Mouse (Mus musculus): Measurements from ENCODE around the gene Chil3. TPM values are rescaled to one million over a fixed set of nuclear protein-coding genes. Genes with fewer than 3 reads are reported as not detected.

Gene Chil3
- polyA plus RNA-seq (2014; fragmentation: Illumina TruSeq; extraction: RNeasy Lipid Tissue Mini Kit (QIAGEN cat#74804); ENCODE audit: insufficient read depth, low read depth, low replicate concordance), result 1,011 TPM

GRCm38 (mm10) chr3:106167464-106167863 is at the start of gene Chil3:
Gene Chil3 (minus strand): TSS chr3:106167564.

GRCm38 (mm10) chr3:106112929-106113328 is 54.4 kb downstream of the Chil3 start, which contains the start of gene Chia1:
Gene Chia1 (plus strand): TSS chr3:106113229.

Other genes with a start within 250 kb of the Chil3 start
- gene I830077J02Rik, start 234.9 kb downstream of the Chil3 start, polyA plus RNA-seq (2014; fragmentation: Illumina TruSeq; extraction: RNeasy Lipid Tissue Mini Kit (QIAGEN cat#74804); ENCODE audit: insufficient read depth, low read depth, low replicate concordance), result 3.2 TPM
- gene Wdr77, start 208.2 kb downstream of the Chil3 start, polyA plus RNA-seq (2014; fragmentation: Illumina TruSeq; extraction: RNeasy Lipid Tissue Mini Kit (QIAGEN cat#74804); ENCODE audit: insufficient read depth, low read depth, low replicate concordance), result 17.1 TPM
- gene Atp5f1, start 207.5 kb downstream of the Chil3 start, polyA plus RNA-seq (2014; fragmentation: Illumina TruSeq; extraction: RNeasy Lipid Tissue Mini Kit (QIAGEN cat#74804); ENCODE audit: insufficient read depth, low read depth, low replicate concordance), result 230 TPM
- 0.94 TPM for gene Ovgp1, start 193.9 kb downstream of the Chil3 start, polyA plus RNA-seq (2014; fragmentation: Illumina TruSeq; extraction: RNeasy Lipid Tissue Mini Kit (QIAGEN cat#74804); ENCODE audit: insufficient read depth, low read depth, low replicate concordance)
- gene Pifo, start 152.9 kb downstream of the Chil3 start, polyA plus RNA-seq (2014; fragmentation: Illumina TruSeq; extraction: RNeasy Lipid Tissue Mini Kit (QIAGEN cat#74804); ENCODE audit: insufficient read depth, low read depth, low replicate concordance), result 31.6 TPM
- gene Chil5, start 134.8 kb downstream of the Chil3 start, polyA plus RNA-seq (2014; fragmentation: Illumina TruSeq; extraction: RNeasy Lipid Tissue Mini Kit (QIAGEN cat#74804); ENCODE audit: insufficient read depth, low read depth, low replicate concordance), result not detected
- 70.3 TPM for gene Chia1, start 54.3 kb downstream of the Chil3 start, polyA plus RNA-seq (2014; fragmentation: Illumina TruSeq; extraction: RNeasy Lipid Tissue Mini Kit (QIAGEN cat#74804); ENCODE audit: insufficient read depth, low read depth, low replicate concordance)
- gene Chil4, start 51.9 kb upstream of the Chil3 start, polyA plus RNA-seq (2014; fragmentation: Illumina TruSeq; extraction: RNeasy Lipid Tissue Mini Kit (QIAGEN cat#74804); ENCODE audit: insufficient read depth, low read depth, low replicate concordance), result not detected
- not detected for gene Chil6, start 238.6 kb upstream of the Chil3 start, polyA plus RNA-seq (2014; fragmentation: Illumina TruSeq; extraction: RNeasy Lipid Tissue Mini Kit (QIAGEN cat#74804); ENCODE audit: insufficient read depth, low read depth, low replicate concordance)

Measured in lung, adult 10 weeks (tissue).